In the genomic region with DNA sequence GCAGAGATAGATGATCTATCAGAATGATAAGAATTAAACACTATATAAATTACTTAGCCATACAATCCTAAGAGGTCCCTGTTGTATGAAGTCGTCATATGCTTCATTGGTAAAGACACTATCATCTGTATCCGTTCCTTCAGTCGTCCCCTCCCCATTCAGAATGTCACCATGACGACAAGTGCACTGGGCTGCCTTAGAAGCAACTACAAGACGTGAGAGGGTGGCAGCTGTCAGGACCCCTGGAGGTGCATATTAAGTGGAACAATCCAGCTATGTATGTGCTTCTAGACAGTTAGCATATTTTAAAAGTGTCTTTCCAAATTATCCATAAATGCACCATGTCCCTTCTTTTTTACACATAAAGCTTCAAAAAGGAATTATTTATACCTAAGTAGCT, we compare ENCODE assay signal across 26 mouse cellular contexts.
DNase-seq lines count a peak whose midpoint lies in the region; ATAC-seq and TF ChIP-seq lines count a peak whose summit lies in the region.
"Had no signal": no experiment of that assay in that cellular context is flagged by ENCODE, and none has a peak within 500 bp of the region (broad histone marks: within the 10 kb centered on the region; RNA-seq: fewer than 3 reads in every experiment).

No protein-coding gene starts in this region.

- 0 out of 2 replicates have a peak, but pooled peaks have one; percentile 32 for ATAC-seq in forebrain, embryonic 15.5 days (replicated peaks)
- ATAC-seq in hindbrain, embryonic 14.5 days (ENCODE audit: low FRiP score): peak; percentile 69
- no peak; the same call in 1 of the 2 replicates for ATAC-seq in midbrain, embryonic 14.5 days (ENCODE audit: low FRiP score, low TSS enrichment)
- ATAC-seq: inflammation-experienced regulatory T-cells, adult 6 months had no signal

- no peak overlapping the region for H3K4me3 ChIP-seq in forebrain, embryonic 15.5 days
- no peak overlapping the region for H3K4me3 ChIP-seq in forebrain, embryonic 10.5 days
- no peak overlapping the region for H3K4me3 ChIP-seq in hindbrain, embryonic 14.5 days (replicated peaks; ENCODE audit: low read length)
- no peak overlapping the region for H3K4me3 ChIP-seq in midbrain, embryonic 14.5 days (replicated peaks; ENCODE audit: low read depth, low read length)
- H3K4me3 ChIP-seq: erythroblast, embryonic 14.5 days; heart, embryonic 12.5 days; limb, embryonic 12.5 days; liver, embryonic 15.5 days had no signal

- H3K36me3 ChIP-seq in forebrain, embryonic 15.5 days: no peaks in the 10 kb centered on the region
- H3K36me3 ChIP-seq in forebrain, embryonic 10.5 days (replicated peaks): no peaks in the 10 kb centered on the region
- no peaks in the 10 kb centered on the region for H3K36me3 ChIP-seq in hindbrain, embryonic 14.5 days (replicated peaks; ENCODE audit: control insufficient read depth, insufficient read depth)
- H3K36me3 ChIP-seq in midbrain, embryonic 14.5 days (ENCODE audit: control insufficient read depth, insufficient read depth, low read length): no peaks in the 10 kb centered on the region
- H3K36me3 ChIP-seq: heart, embryonic 12.5 days; limb, embryonic 12.5 days; liver, embryonic 15.5 days had no signal

- no peak for TF ChIP-seq CTCF in brain, embryonic 14.5 days (IDR thresholded peaks at IDR 0.05; ENCODE audit: borderline replicate concordance, extremely low read depth, insufficient read depth, insufficient read length)

- no peaks in the 10 kb centered on the region for H3K9me3 ChIP-seq in forebrain, embryonic 15.5 days
- H3K9me3 ChIP-seq in forebrain, embryonic 10.5 days: no peaks in the 10 kb centered on the region
- H3K9me3 ChIP-seq in hindbrain, embryonic 14.5 days (ENCODE audit: control insufficient read depth, low read length): no peaks in the 10 kb centered on the region
- H3K9me3 ChIP-seq in midbrain, embryonic 14.5 days (ENCODE audit: control insufficient read depth, low read length): no peaks in the 10 kb centered on the region
- H3K9me3 ChIP-seq: heart, embryonic 12.5 days; limb, embryonic 12.5 days; liver, embryonic 15.5 days had no signal

- H3K27ac ChIP-seq in forebrain, embryonic 15.5 days (replicated peaks): no peak overlapping the region
- H3K27ac ChIP-seq in forebrain, embryonic 10.5 days: no peak overlapping the region
- no peak overlapping the region for H3K27ac ChIP-seq in hindbrain, embryonic 14.5 days
- H3K27ac ChIP-seq in midbrain, embryonic 14.5 days (replicated peaks; ENCODE audit: low read depth, low read length): no peak overlapping the region
- H3K27ac ChIP-seq: limb, embryonic 12.5 days; liver, embryonic 15.5 days had no signal

- no peaks in the 10 kb centered on the region for H3K27me3 ChIP-seq in forebrain, embryonic 15.5 days
- no peaks in the 10 kb centered on the region for H3K27me3 ChIP-seq in forebrain, embryonic 10.5 days (ENCODE audit: poor library complexity, severe bottlenecking)
- no peaks in the 10 kb centered on the region for H3K27me3 ChIP-seq in hindbrain, embryonic 14.5 days (ENCODE audit: control insufficient read depth, insufficient read depth, low read length)
- H3K27me3 ChIP-seq in midbrain, embryonic 14.5 days (ENCODE audit: control insufficient read depth, insufficient read depth, low read length): no peaks in the 10 kb centered on the region
- H3K27me3 ChIP-seq: heart, embryonic 12.5 days; limb, embryonic 12.5 days; liver, embryonic 15.5 days had no signal

- no peak for TF ChIP-seq POLR2A in brain, embryonic 14.5 days (IDR thresholded peaks at IDR 0.05; ENCODE audit: borderline replicate concordance, extremely low read depth, insufficient read depth, insufficient read length, poor library complexity, severe bottlenecking)

- H3K9ac ChIP-seq in forebrain, embryonic 15.5 days (replicated peaks): no peak overlapping the region
- H3K9ac ChIP-seq in hindbrain, embryonic 14.5 days: no peak overlapping the region
- no peak overlapping the region for H3K9ac ChIP-seq in midbrain, embryonic 14.5 days (replicated peaks; ENCODE audit: low read length)
- H3K9ac ChIP-seq: heart, embryonic 12.5 days; limb, embryonic 12.5 days; liver, embryonic 15.5 days had no signal

- no peak overlapping the region for H3K4me2 ChIP-seq in forebrain, embryonic 15.5 days (replicated peaks)
- H3K4me2 ChIP-seq in hindbrain, embryonic 14.5 days (replicated peaks): no peak overlapping the region
- H3K4me2 ChIP-seq in midbrain, embryonic 14.5 days (ENCODE audit: low read length): no peak overlapping the region
- H3K4me2 ChIP-seq: heart, embryonic 12.5 days; limb, embryonic 12.5 days; liver, embryonic 15.5 days had no signal

- no peaks in the 10 kb centered on the region for H3K4me1 ChIP-seq in forebrain, embryonic 15.5 days
- H3K4me1 ChIP-seq in forebrain, embryonic 10.5 days: no peaks in the 10 kb centered on the region
- peaks cover 5% of the 10 kb centered on the region; the same call in 1 of the 2 replicates for H3K4me1 ChIP-seq in hindbrain, embryonic 14.5 days (replicated peaks; ENCODE audit: control insufficient read depth, insufficient read depth, low read length)
- no peaks in the 10 kb centered on the region for H3K4me1 ChIP-seq in midbrain, embryonic 14.5 days (ENCODE audit: control insufficient read depth, insufficient read depth, low read length)
- H3K4me1 ChIP-seq: heart, embryonic 12.5 days; limb, embryonic 12.5 days; liver, embryonic 15.5 days had no signal

- WGBS in forebrain, embryonic 15.5 days: 37% methylated on average over 5 of the region's 5 CpGs
- WGBS in forebrain, embryonic 10.5 days: 64% methylated on average over 5 of the region's 5 CpGs
- WGBS in hindbrain, embryonic 14.5 days: 24% methylated on average over 5 of the region's 5 CpGs
- 12% methylated on average over 5 of the region's 5 CpGs for WGBS in midbrain, embryonic 14.5 days

- no peak for DNase-seq in forebrain, embryonic 10.5 days (ENCODE audit: extremely low spot score, low spot score)
- DNase-seq in brain, embryonic 14.5 days (ENCODE audit: low read depth): peak; percentile 67
- no peak for DNase-seq in hindbrain, embryonic 14.5 days (ENCODE audit: low spot score)
- peak; percentile 45 for DNase-seq in midbrain, embryonic 14.5 days
- no peak for DNase-seq in frontal cortex, postnatal 36 days (ENCODE audit: low spot score in 2 of 2)
- DNase-seq in heart, adult 18-20 months: no peak
- no peak for DNase-seq in adipocyte (ENCODE audit: low spot score)
- DNase-seq: adrenal gland, postnatal 25 days; cerebellum, adult 2 months; cerebellum, postnatal 14 days; gastrocnemius, postnatal 25 days; heart, adult 11 months; heart, postnatal 4 days; kidney, adult 11 months; kidney, postnatal 14 days; layer of hippocampus, adult 9-11 months; lung, postnatal 36 days; right cerebral cortex, adult 18-20 months; spleen, adult 18-20 months; thymus, postnatal 14 days had no signal

Comparison
In these comparisons a context has a peak if more than half of its experiments do, and no peak if none do; other contexts are left out.
1. DNase-seq: peak in brain, embryonic 14.5 days (single experiment) and midbrain, embryonic 14.5 days (single experiment); none in forebrain, embryonic 10.5 days (single experiment), hindbrain, embryonic 14.5 days (single experiment), frontal cortex, postnatal 36 days (0 of 2), heart, adult 18-20 months (0 of 2) and adipocyte (single experiment).